Comparison of ENCODE assay signal across 10 mouse cellular contexts in the genomic region with DNA sequence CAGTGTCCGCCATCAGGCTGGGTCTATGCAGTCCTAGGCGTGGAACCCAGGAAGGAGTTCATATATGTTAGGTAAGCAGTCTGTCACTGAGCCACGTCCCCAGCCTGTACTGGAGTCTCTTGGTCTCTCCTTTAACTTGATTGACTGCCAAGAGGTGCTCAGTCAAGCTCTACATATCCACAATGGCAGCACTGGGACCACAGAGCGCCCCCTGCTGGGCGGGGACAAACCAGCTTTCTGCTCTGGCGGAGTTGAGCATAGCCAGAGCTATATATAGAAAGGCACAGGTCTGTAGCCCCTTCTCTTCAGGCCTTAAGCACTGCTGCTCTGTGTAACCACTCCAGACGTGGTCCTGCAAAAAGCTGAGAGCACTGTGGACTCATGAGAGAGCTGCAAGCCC. TPM values are rescaled to one million over a fixed set of nuclear protein-coding genes. Genes with fewer than 3 reads are reported as not detected.
DNase-seq lines count a peak whose midpoint lies in the region; ATAC-seq and TF ChIP-seq lines count a peak whose summit lies in the region.
"Had no signal": no experiment of that assay in that cellular context is flagged by ENCODE, and none has a peak within 500 bp of the region (broad histone marks: within the 10 kb centered on the region; RNA-seq: fewer than 3 reads in every experiment).

No protein-coding gene starts in this region.

- peaks cover 11% of the 10 kb centered on the region; the same call in 1 of the 2 replicates for H3K4me1 ChIP-seq in hindbrain, postnatal 0 days (ENCODE audit: insufficient read depth, low read length)
- H3K4me1 ChIP-seq in hindbrain, embryonic 13.5 days (replicated peaks) = peaks cover 35% of the 10 kb centered on the region
- H3K4me1 ChIP-seq in E14TG2a.4 (replicated peaks; ENCODE audit: low read depth, low read length) = peaks cover 44% of the 10 kb centered on the region
- peaks cover 35% of the 10 kb centered on the region for H3K4me1 ChIP-seq in kidney, embryonic 16.5 days (ENCODE audit: insufficient read depth, low read length)
- H3K4me1 ChIP-seq in cerebellum, adult 2 months (ENCODE audit: control insufficient read depth, insufficient read depth, low read length) = no peaks in the 10 kb centered on the region

- H3K27ac ChIP-seq in hindbrain, postnatal 0 days = no peak overlapping the region
- no peak overlapping the region for H3K27ac ChIP-seq in hindbrain, embryonic 13.5 days
- no peak overlapping the region; the same call in 1 of the 2 replicates for H3K27ac ChIP-seq in kidney, embryonic 16.5 days (ENCODE audit: low read length)
- no peak overlapping the region for H3K27ac ChIP-seq in cerebellum, adult 2 months (ENCODE audit: insufficient read depth, low read length)
- H3K27ac ChIP-seq: embryonic facial prominence, embryonic 12.5 days; limb, embryonic 12.5 days had no signal

- H3K4me3 ChIP-seq in hindbrain, postnatal 0 days (ENCODE audit: low read length) = no peak overlapping the region
- H3K4me3 ChIP-seq in hindbrain, embryonic 13.5 days = no peak overlapping the region
- H3K4me3 ChIP-seq in E14TG2a.4 (replicated peaks; ENCODE audit: low read length) = no peak overlapping the region
- H3K4me3 ChIP-seq in kidney, embryonic 16.5 days (ENCODE audit: low read length) = no peak overlapping the region
- no peak overlapping the region for H3K4me3 ChIP-seq in cerebellum, adult 2 months (replicated peaks; ENCODE audit: insufficient read depth, low read depth, low read length)
- H3K4me3 ChIP-seq: embryonic facial prominence, embryonic 12.5 days; limb, embryonic 12.5 days had no signal

- no peak overlapping the region for H3K4me2 ChIP-seq in hindbrain, postnatal 0 days (ENCODE audit: low read depth, low read length)
- no peak overlapping the region for H3K4me2 ChIP-seq in hindbrain, embryonic 13.5 days
- no peak overlapping the region for H3K4me2 ChIP-seq in kidney, embryonic 16.5 days (replicated peaks; ENCODE audit: low read depth, low read length)
- H3K4me2 ChIP-seq: embryonic facial prominence, embryonic 12.5 days had no signal

- no peaks in the 10 kb centered on the region for H3K27me3 ChIP-seq in hindbrain, postnatal 0 days (ENCODE audit: insufficient read depth, low read length)
- H3K27me3 ChIP-seq in hindbrain, embryonic 13.5 days = peaks cover 14% of the 10 kb centered on the region
- peaks cover 24% of the 10 kb centered on the region for H3K27me3 ChIP-seq in E14TG2a.4 (ENCODE audit: insufficient read depth, low read length)
- H3K27me3 ChIP-seq in kidney, embryonic 16.5 days (ENCODE audit: insufficient read depth, low read length) = no peaks in the 10 kb centered on the region; the same call in 1 of the 2 replicates
- peaks cover 4% of the 10 kb centered on the region; the same call in 1 of the 2 replicates for H3K27me3 ChIP-seq in cerebellum, adult 2 months (ENCODE audit: control insufficient read depth, insufficient read depth, low read length)

- no peak overlapping the region for H3K9ac ChIP-seq in hindbrain, postnatal 0 days (replicated peaks; ENCODE audit: low read length)
- H3K9ac ChIP-seq in hindbrain, embryonic 13.5 days = no peak overlapping the region
- H3K9ac ChIP-seq in kidney, embryonic 16.5 days (replicated peaks; ENCODE audit: low read length) = no peak overlapping the region
- H3K9ac ChIP-seq: embryonic facial prominence, embryonic 12.5 days; limb, embryonic 12.5 days had no signal

- TF ChIP-seq CTCF in hindbrain, postnatal 0 days (IDR thresholded peaks at IDR 0.05; ENCODE audit: low read depth) = peak; percentile 57
- peak; percentile 57 for TF ChIP-seq CTCF in E14TG2a.4 (conservative IDR thresholded peaks at IDR 0.05; ENCODE audit: low read length)
- TF ChIP-seq CTCF in cerebellum, adult 2 months (IDR thresholded peaks at IDR 0.05; ENCODE audit: borderline replicate concordance, insufficient read depth, low read depth, low read length) = no peak; the same call in 1 of the 2 replicates

- peak; percentile 55 for DNase-seq in hindbrain, postnatal 0 days (ENCODE audit: low spot score)
- peak; percentile 73 for DNase-seq in adrenal gland, postnatal 14 days
- peak; percentile 68 for DNase-seq in retina, embryonic 14.5 days (ENCODE audit: low spot score)
- DNase-seq in gastrocnemius, postnatal 10 days = no peak
- no peak for DNase-seq in cerebellum, adult 2 months

- no peaks in the 10 kb centered on the region for H3K9me3 ChIP-seq in hindbrain, postnatal 0 days (ENCODE audit: low read length)
- no peaks in the 10 kb centered on the region for H3K9me3 ChIP-seq in hindbrain, embryonic 13.5 days
- H3K9me3 ChIP-seq in E14TG2a.4 (ENCODE audit: low read length) = peaks cover 12% of the 10 kb centered on the region
- H3K9me3 ChIP-seq in kidney, embryonic 16.5 days (ENCODE audit: low read length) = no peaks in the 10 kb centered on the region
- H3K9me3 ChIP-seq: embryonic facial prominence, embryonic 12.5 days; limb, embryonic 12.5 days had no signal

- TF ChIP-seq POLR2A in cerebellum, adult 2 months (IDR thresholded peaks at IDR 0.05; ENCODE audit: borderline replicate concordance, insufficient read depth, low read length) = no peak

- WGBS in hindbrain, postnatal 0 days = 49% methylated on average over 7 of the region's 7 CpGs
- 46% methylated on average over 7 of the region's 7 CpGs for WGBS in hindbrain, embryonic 13.5 days
- WGBS in kidney, embryonic 16.5 days = 48% methylated on average over 7 of the region's 7 CpGs
- 42% methylated on average over 7 of the region's 7 CpGs for WGBS in cerebellum, adult 2 months

- no peaks in the 10 kb centered on the region for H3K36me3 ChIP-seq in hindbrain, postnatal 0 days (ENCODE audit: insufficient read depth, low read length)
- H3K36me3 ChIP-seq in hindbrain, embryonic 13.5 days = no peaks in the 10 kb centered on the region
- H3K36me3 ChIP-seq in E14TG2a.4 (ENCODE audit: insufficient read depth, low read length) = no peaks in the 10 kb centered on the region
- H3K36me3 ChIP-seq in kidney, embryonic 16.5 days (ENCODE audit: insufficient read depth, low read length) = no peaks in the 10 kb centered on the region
- H3K36me3 ChIP-seq: embryonic facial prominence, embryonic 12.5 days; limb, embryonic 12.5 days had no signal

- no peak for ATAC-seq in hindbrain, postnatal 0 days
- no peak for ATAC-seq in hindbrain, embryonic 13.5 days (ENCODE audit: low FRiP score)
- ATAC-seq in kidney, embryonic 16.5 days (ENCODE audit: low FRiP score, low TSS enrichment) = 0 out of 2 replicates have a peak, but pooled peaks have one; percentile 10

RNA-seq across cellular contexts. Expression of a gene that starts 25.7 kb away (rescaled TPM):
- 26.0 and 45.1 TPM in 2 replicates for total RNA-seq in hindbrain, postnatal 0 days (2014; rRNA removed)
- 2.3 and 3.3 TPM in 2 replicates for polyA plus RNA-seq in hindbrain, postnatal 0 days (2015; fragmentation: Nextera tagmentation; extraction: Ambion mirVana)
- 1.3 and 1.4 TPM in 2 replicates for polyA plus RNA-seq in hindbrain, embryonic 13.5 days (2015; fragmentation: Nextera tagmentation; extraction: Ambion mirVana)
- 1.2 and 1.4 TPM in 2 replicates for total RNA-seq in adrenal gland, postnatal 14 days (2021)
- polyA plus RNA-seq in kidney, embryonic 16.5 days (2015; fragmentation: Nextera tagmentation; extraction: Ambion mirVana) = 0.24 and 0.37 TPM in 2 replicates
- total RNA-seq in gastrocnemius, postnatal 10 days (2021) = 1 to 10 TPM in 1 of 2 experiments, under 1 TPM in 1; 0.99 to 1.0 TPM
- polyA plus RNA-seq in cerebellum, adult 2 months (2012; rRNA removed) = 7.4 and 8.6 TPM in 2 replicates

Comparison
In these comparisons a context has a peak if more than half of its experiments do, and no peak if none do; other contexts are left out.
1. DNase-seq: peak in hindbrain, postnatal 0 days (single experiment), adrenal gland, postnatal 14 days (single experiment) and retina, embryonic 14.5 days (single experiment); none in gastrocnemius, postnatal 10 days (single experiment) and cerebellum, adult 2 months (0 of 2).